33 mouse cellular contexts compared by ENCODE assay signal in genomic region chr8:105451903-105452603, GRCm38 (mm10). TPM values are rescaled to one million over a fixed set of nuclear protein-coding genes. Genes with fewer than 3 reads are reported as not detected.
DNase-seq lines count a peak whose midpoint lies in the region; ATAC-seq and TF ChIP-seq lines count a peak whose summit lies in the region.
"Had no signal": no experiment of that assay in that cellular context is flagged by ENCODE, and none has a peak within 500 bp of the region (broad histone marks: within the 10 kb centered on the region; RNA-seq: fewer than 3 reads in every experiment).

No protein-coding gene starts in this region.

- H3K36me3 ChIP-seq in forebrain, embryonic 14.5 days (ENCODE audit: control insufficient read depth, insufficient read depth, low read length), result no peaks in the 10 kb centered on the region
- no peaks in the 10 kb centered on the region for H3K36me3 ChIP-seq in forebrain, embryonic 13.5 days (ENCODE audit: poor library complexity, severe bottlenecking)
- H3K36me3 ChIP-seq in hindbrain, embryonic 10.5 days, result no peaks in the 10 kb centered on the region
- no peaks in the 10 kb centered on the region for H3K36me3 ChIP-seq in hindbrain, postnatal 0 days (ENCODE audit: insufficient read depth, low read length)
- H3K36me3 ChIP-seq in neural tube, embryonic 13.5 days, result no peaks in the 10 kb centered on the region
- H3K36me3 ChIP-seq in neural tube, embryonic 15.5 days, result no peaks in the 10 kb centered on the region
- H3K36me3 ChIP-seq: limb, embryonic 12.5 days; liver, embryonic 12.5 days had no signal

- H3K27me3 ChIP-seq in forebrain, embryonic 14.5 days (replicated peaks; ENCODE audit: control insufficient read depth, insufficient read depth, low read length), result no peaks in the 10 kb centered on the region
- no peaks in the 10 kb centered on the region for H3K27me3 ChIP-seq in forebrain, embryonic 13.5 days
- no peaks in the 10 kb centered on the region for H3K27me3 ChIP-seq in hindbrain, embryonic 10.5 days (ENCODE audit: insufficient read depth, poor library complexity, severe bottlenecking)
- H3K27me3 ChIP-seq in hindbrain, postnatal 0 days (ENCODE audit: insufficient read depth, low read length), result no peaks in the 10 kb centered on the region
- H3K27me3 ChIP-seq in neural tube, embryonic 13.5 days, result no peaks in the 10 kb centered on the region
- H3K27me3 ChIP-seq in neural tube, embryonic 15.5 days (replicated peaks), result no peaks in the 10 kb centered on the region
- H3K27me3 ChIP-seq: limb, embryonic 12.5 days had no signal

- 39% methylated on average over 15 of the region's 15 CpGs for WGBS in forebrain, embryonic 14.5 days
- WGBS in forebrain, embryonic 13.5 days, result 37% methylated on average over 15 of the region's 15 CpGs
- WGBS in hindbrain, embryonic 10.5 days, result 70% methylated on average over 15 of the region's 15 CpGs
- 35% methylated on average over 15 of the region's 15 CpGs for WGBS in hindbrain, postnatal 0 days
- 46% methylated on average over 15 of the region's 15 CpGs for WGBS in neural tube, embryonic 13.5 days
- 43% methylated on average over 15 of the region's 15 CpGs for WGBS in neural tube, embryonic 15.5 days
- 64% methylated on average over 15 of the region's 15 CpGs for WGBS in lung, adult 2 months

- H3K27ac ChIP-seq in forebrain, embryonic 14.5 days (ENCODE audit: low read depth, low read length), result no peak overlapping the region
- no peak overlapping the region for H3K27ac ChIP-seq in forebrain, embryonic 13.5 days
- H3K27ac ChIP-seq in hindbrain, embryonic 10.5 days, result peak overlapping the region; percentile 56; the same call in 1 of the 2 replicates
- H3K27ac ChIP-seq in hindbrain, postnatal 0 days, result no peak overlapping the region
- 0 out of 2 replicates have a peak overlapping the region, but pooled peaks have one; percentile 34 for H3K27ac ChIP-seq in neural tube, embryonic 13.5 days (replicated peaks)
- no peak overlapping the region for H3K27ac ChIP-seq in neural tube, embryonic 15.5 days (replicated peaks)
- H3K27ac ChIP-seq: limb, embryonic 12.5 days; stomach, postnatal 0 days had no signal

- TF ChIP-seq POLR2A in lung, adult 2 months (IDR thresholded peaks at IDR 0.05; ENCODE audit: borderline replicate concordance, extremely low read depth, low read depth, low read length), result no peak

- H3K4me2 ChIP-seq in forebrain, embryonic 14.5 days (ENCODE audit: low read length), result no peak overlapping the region
- H3K4me2 ChIP-seq in forebrain, embryonic 13.5 days, result no peak overlapping the region
- no peak overlapping the region for H3K4me2 ChIP-seq in hindbrain, postnatal 0 days (ENCODE audit: low read depth, low read length)
- no peak overlapping the region for H3K4me2 ChIP-seq in neural tube, embryonic 13.5 days
- no peak overlapping the region for H3K4me2 ChIP-seq in neural tube, embryonic 15.5 days
- H3K4me2 ChIP-seq: limb, embryonic 12.5 days; liver, embryonic 12.5 days had no signal

- peak overlapping the region; percentile 21; the same call in 1 of the 2 replicates for H3K9ac ChIP-seq in forebrain, embryonic 14.5 days (ENCODE audit: low read length)
- H3K9ac ChIP-seq in forebrain, embryonic 13.5 days, result no peak overlapping the region
- H3K9ac ChIP-seq in hindbrain, postnatal 0 days (replicated peaks; ENCODE audit: low read length), result no peak overlapping the region
- H3K9ac ChIP-seq in neural tube, embryonic 13.5 days, result no peak overlapping the region
- no peak overlapping the region for H3K9ac ChIP-seq in neural tube, embryonic 15.5 days (replicated peaks)
- H3K9ac ChIP-seq: limb, embryonic 12.5 days; liver, embryonic 12.5 days had no signal

- no peak overlapping the region for H3K4me3 ChIP-seq in forebrain, embryonic 14.5 days (ENCODE audit: low read depth, low read length)
- no peak overlapping the region for H3K4me3 ChIP-seq in forebrain, embryonic 13.5 days
- no peak overlapping the region for H3K4me3 ChIP-seq in hindbrain, embryonic 10.5 days
- H3K4me3 ChIP-seq in hindbrain, postnatal 0 days (ENCODE audit: low read length), result no peak overlapping the region
- H3K4me3 ChIP-seq in neural tube, embryonic 13.5 days, result no peak overlapping the region
- no peak overlapping the region for H3K4me3 ChIP-seq in neural tube, embryonic 15.5 days (replicated peaks)
- H3K4me3 ChIP-seq in lung, adult 2 months (replicated peaks; ENCODE audit: extremely low read depth, low read depth, low read length), result no peak overlapping the region
- H3K4me3 ChIP-seq: heart, adult 2 months; limb, embryonic 12.5 days; liver, embryonic 12.5 days; myocyte had no signal

- no peak for TF ChIP-seq CTCF in hindbrain, postnatal 0 days (IDR thresholded peaks at IDR 0.05; ENCODE audit: low read depth)
- TF ChIP-seq CTCF in lung, adult 2 months (IDR thresholded peaks at IDR 0.05; ENCODE audit: insufficient read depth, low read length), result no peak

- H3K4me1 ChIP-seq in forebrain, embryonic 14.5 days (ENCODE audit: control insufficient read depth, insufficient read depth, low read length), result peaks cover 5% of the 10 kb centered on the region
- H3K4me1 ChIP-seq in forebrain, embryonic 13.5 days, result peaks cover 10% of the 10 kb centered on the region; the same call in 1 of the 2 replicates
- peaks cover 13% of the 10 kb centered on the region for H3K4me1 ChIP-seq in hindbrain, embryonic 10.5 days (replicated peaks)
- 0 out of 2 replicates have a peak, but pooled peaks cover 3% of the 10 kb centered on the region for H3K4me1 ChIP-seq in hindbrain, postnatal 0 days (ENCODE audit: insufficient read depth, low read length)
- H3K4me1 ChIP-seq in neural tube, embryonic 13.5 days (replicated peaks), result peaks cover 13% of the 10 kb centered on the region
- 0 out of 2 replicates have a peak, but pooled peaks cover 4% of the 10 kb centered on the region for H3K4me1 ChIP-seq in neural tube, embryonic 15.5 days
- peaks cover 4% of the 10 kb centered on the region for H3K4me1 ChIP-seq in lung, adult 2 months (ENCODE audit: control insufficient read depth, insufficient read depth, low read length)
- H3K4me1 ChIP-seq: limb, embryonic 12.5 days had no signal

- H3K9me3 ChIP-seq in forebrain, embryonic 14.5 days (replicated peaks; ENCODE audit: control insufficient read depth, low read length), result no peaks in the 10 kb centered on the region
- H3K9me3 ChIP-seq in forebrain, embryonic 13.5 days (replicated peaks), result no peaks in the 10 kb centered on the region
- H3K9me3 ChIP-seq in hindbrain, embryonic 10.5 days, result no peaks in the 10 kb centered on the region
- no peaks in the 10 kb centered on the region for H3K9me3 ChIP-seq in hindbrain, postnatal 0 days (ENCODE audit: low read length)
- no peaks in the 10 kb centered on the region for H3K9me3 ChIP-seq in neural tube, embryonic 13.5 days
- H3K9me3 ChIP-seq in neural tube, embryonic 15.5 days (replicated peaks), result no peaks in the 10 kb centered on the region
- H3K9me3 ChIP-seq: limb, embryonic 12.5 days; liver, embryonic 12.5 days had no signal

- ATAC-seq in forebrain, embryonic 14.5 days, result no peak
- no peak for ATAC-seq in forebrain, embryonic 13.5 days
- ATAC-seq in hindbrain, postnatal 0 days, result no peak
- ATAC-seq in neural tube, embryonic 13.5 days (ENCODE audit: low read depth), result no peak
- ATAC-seq in neural tube, embryonic 15.5 days (ENCODE audit: low FRiP score), result no peak
- ATAC-seq: activated CD4-positive, CD25-positive, alpha-beta regulatory T cell, adult 4 months; forebrain, embryonic 16.5 days; inflammation-experienced regulatory T-cells, adult 6 months; liver, embryonic 12.5 days; midbrain, embryonic 16.5 days had no signal

- DNase-seq in forebrain, embryonic 14.5 days (ENCODE audit: low spot score), result no peak
- DNase-seq in hindbrain, embryonic 10.5 days (ENCODE audit: low spot score), result no peak
- DNase-seq in hindbrain, postnatal 0 days (ENCODE audit: low spot score), result no peak
- no peak for DNase-seq in lung, adult 2 months
- DNase-seq: cerebellum, adult 11 months; heart, postnatal 36 days; kidney, adult 18-20 months; kidney, postnatal 4 days; lung, postnatal 4 days; right cerebral cortex, postnatal 14 days; thymus, adult 2 months; thymus, postnatal 4 days had no signal

RNA-seq across cellular contexts. Expression of gene Tppp3, which starts 19.3 kb away (rescaled TPM):
- 49.2 and 57.0 TPM in 2 replicates for polyA plus RNA-seq in forebrain, embryonic 14.5 days (2014; fragmentation: Nextera tagmentation; extraction: Ambion mirVana)
- polyA plus RNA-seq in forebrain, embryonic 13.5 days (2015; fragmentation: Nextera tagmentation; extraction: Ambion mirVana), result 34.6 and 40.4 TPM in 2 replicates
- 131 and 243 TPM in 2 replicates for polyA plus RNA-seq in hindbrain, embryonic 10.5 days (2016; fragmentation: Nextera tagmentation; extraction: Ambion mirVana)
- total RNA-seq in hindbrain, postnatal 0 days (2014; rRNA removed), result 106 and 108 TPM in 2 replicates
- 197 and 201 TPM in 2 replicates for polyA plus RNA-seq in hindbrain, postnatal 0 days (2015; fragmentation: Nextera tagmentation; extraction: Ambion mirVana)
- 239 and 296 TPM in 2 replicates for polyA plus RNA-seq in neural tube, embryonic 13.5 days (2015; fragmentation: Nextera tagmentation; extraction: Ambion mirVana)
- polyA plus RNA-seq in neural tube, embryonic 15.5 days (2015; fragmentation: Nextera tagmentation; extraction: Ambion mirVana), result 253 and 288 TPM in 2 replicates
- 785 and 816 TPM in 2 replicates for polyA plus RNA-seq in lung, adult 2 months (2012; rRNA removed)

RNA-seq across cellular contexts. Expression of gene Lrrc36, which starts 38.7 kb away (rescaled TPM):
- polyA plus RNA-seq in forebrain, embryonic 14.5 days (2014; fragmentation: Nextera tagmentation; extraction: Ambion mirVana), result 0.22 and 0.43 TPM in 2 replicates
- 0.44 and 0.98 TPM in 2 replicates for polyA plus RNA-seq in forebrain, embryonic 13.5 days (2015; fragmentation: Nextera tagmentation; extraction: Ambion mirVana)
- 1.8 and 2.5 TPM in 2 replicates for polyA plus RNA-seq in hindbrain, embryonic 10.5 days (2016; fragmentation: Nextera tagmentation; extraction: Ambion mirVana)
- total RNA-seq in hindbrain, postnatal 0 days (2014; rRNA removed), result 0.68 and 1.7 TPM in 2 replicates
- polyA plus RNA-seq in hindbrain, postnatal 0 days (2015; fragmentation: Nextera tagmentation; extraction: Ambion mirVana), result 0.50 and 0.66 TPM in 2 replicates
- polyA plus RNA-seq in neural tube, embryonic 13.5 days (2015; fragmentation: Nextera tagmentation; extraction: Ambion mirVana), result 0.65 and 0.92 TPM in 2 replicates
- 0.23 and 0.27 TPM in 2 replicates for polyA plus RNA-seq in neural tube, embryonic 15.5 days (2015; fragmentation: Nextera tagmentation; extraction: Ambion mirVana)
- 5.5 and 7.5 TPM in 2 replicates for polyA plus RNA-seq in lung, adult 2 months (2012; rRNA removed)
- total RNA-seq: MEL had no signal
- polyA plus RNA-seq: activated CD4-positive, CD25-positive, alpha-beta regulatory T cell, adult 4 months; C2C12; inflammation-experienced regulatory T-cells, adult 6 months; myocyte had no signal

RNA-seq across cellular contexts. Expression of gene Kctd19, which starts 38.8 kb away (rescaled TPM):
- polyA plus RNA-seq in forebrain, embryonic 14.5 days (2014; fragmentation: Nextera tagmentation; extraction: Ambion mirVana), result 0.09 TPM in 1 of 2 replicates, not detected in the other
- not detected in 2 replicates for polyA plus RNA-seq in forebrain, embryonic 13.5 days (2015; fragmentation: Nextera tagmentation; extraction: Ambion mirVana)
- polyA plus RNA-seq in hindbrain, embryonic 10.5 days (2016; fragmentation: Nextera tagmentation; extraction: Ambion mirVana), result 0.12 TPM in 1 of 2 replicates, not detected in the other
- 0.11 and 0.16 TPM in 2 replicates for total RNA-seq in hindbrain, postnatal 0 days (2014; rRNA removed)
- polyA plus RNA-seq in hindbrain, postnatal 0 days (2015; fragmentation: Nextera tagmentation; extraction: Ambion mirVana), result 0.09 and 0.15 TPM in 2 replicates
- polyA plus RNA-seq in neural tube, embryonic 13.5 days (2015; fragmentation: Nextera tagmentation; extraction: Ambion mirVana), result not detected in 2 replicates
- polyA plus RNA-seq in neural tube, embryonic 15.5 days (2015; fragmentation: Nextera tagmentation; extraction: Ambion mirVana), result not detected in 2 replicates
- 0.27 and 0.32 TPM in 2 replicates for polyA plus RNA-seq in lung, adult 2 months (2012; rRNA removed)
- total RNA-seq: adrenal gland, postnatal 36 days; left cerebral cortex, postnatal 14 days; megakaryocyte-erythroid progenitor cell, adult 5-6 weeks; MEL had no signal
- polyA plus RNA-seq: activated CD4-positive, CD25-positive, alpha-beta regulatory T cell, adult 4 months; embryonic facial prominence, embryonic 11.5 days; forebrain, embryonic 16.5 days; heart, embryonic 14.5 days; inflammation-experienced regulatory T-cells, adult 6 months; kidney, embryonic 16.5 days; limb, embryonic 12.5 days; liver, embryonic 12.5 days; midbrain, embryonic 16.5 days; myocyte; neural tube, embryonic 14.5 days; stomach, postnatal 0 days had no signal

RNA-seq across cellular contexts. Expression of gene Zdhhc1, which starts 44.6 kb away (rescaled TPM):
- polyA plus RNA-seq in forebrain, embryonic 14.5 days (2014; fragmentation: Nextera tagmentation; extraction: Ambion mirVana), result 15.5 and 22.0 TPM in 2 replicates
- 20.6 and 24.8 TPM in 2 replicates for polyA plus RNA-seq in forebrain, embryonic 13.5 days (2015; fragmentation: Nextera tagmentation; extraction: Ambion mirVana)
- 23.3 and 29.2 TPM in 2 replicates for polyA plus RNA-seq in hindbrain, embryonic 10.5 days (2016; fragmentation: Nextera tagmentation; extraction: Ambion mirVana)
- 49.3 and 54.2 TPM in 2 replicates for total RNA-seq in hindbrain, postnatal 0 days (2014; rRNA removed)
- 31.3 and 34.7 TPM in 2 replicates for polyA plus RNA-seq in hindbrain, postnatal 0 days (2015; fragmentation: Nextera tagmentation; extraction: Ambion mirVana)
- polyA plus RNA-seq in neural tube, embryonic 13.5 days (2015; fragmentation: Nextera tagmentation; extraction: Ambion mirVana), result 27.8 and 31.9 TPM in 2 replicates
- polyA plus RNA-seq in neural tube, embryonic 15.5 days (2015; fragmentation: Nextera tagmentation; extraction: Ambion mirVana), result 36.6 and 36.8 TPM in 2 replicates
- polyA plus RNA-seq in lung, adult 2 months (2012; rRNA removed), result 130 and 133 TPM in 2 replicates

Comparison
In these comparisons a context has a peak if more than half of its experiments do, and no peak if none do; other contexts are left out.
1. H3K27ac ChIP-seq: peak in hindbrain, embryonic 10.5 days (single experiment) and neural tube, embryonic 13.5 days (single experiment); none in forebrain, embryonic 14.5 days (single experiment), forebrain, embryonic 13.5 days (single experiment), hindbrain, postnatal 0 days (single experiment) and neural tube, embryonic 15.5 days (single experiment).